Mouse (Mus musculus): ENCODE measurements around the gene Gpr88. TPM values are rescaled to one million over a fixed set of nuclear protein-coding genes. Genes with fewer than 3 reads are reported as not detected.

The Gpr88 gene
- 0.35 and 0.57 TPM in 2 replicates for polyA plus RNA-seq (2014; fragmentation: Nextera tagmentation; extraction: Ambion mirVana)

GRCm38 (mm10) chr3:116253077-116253531, at the start of gene Gpr88:
TSS of gene Gpr88 (minus strand) at chr3:116253503.
- H3K27me3 ChIP-seq (ENCODE audit: control insufficient read depth, insufficient read depth, low read length) = peaks cover 50% of the 10 kb centered on the region

GRCm38 (mm10) chr3:116302581-116302980, 49.3 kb upstream of the Gpr88 start:
- ATAC-seq (ENCODE audit: insufficient number of reproducible peaks, insufficient read depth, low FRiP score, low read depth) = no peak

More at GRCm38 (mm10) chr3:116253077-116253531, at the start of gene Gpr88:
- no peaks in the 10 kb centered on the region for H3K36me3 ChIP-seq (ENCODE audit: control insufficient read depth, insufficient read depth, low read length)
- H3K9me3 ChIP-seq (ENCODE audit: control insufficient read depth, low read length) = no peaks in the 10 kb centered on the region
- 2% methylated on average over 9 of the region's 9 CpGs for WGBS
- peak within 1 kb of the TSS; percentile 63; the same call in 1 of the 2 replicates for H3K9ac ChIP-seq (ENCODE audit: low read length)
- peak within 1 kb of the TSS; percentile 45 to 63 for H3K4me3 ChIP-seq (ENCODE audit: control insufficient read depth in 1 of 2, insufficient read depth in 1 of 2, low read depth in 1 of 2, low read length in 2 of 2)
- H3K27ac ChIP-seq (replicated peaks in 1 of 2; ENCODE audit: control insufficient read depth in 1 of 2, insufficient read depth in 1 of 2, low read depth in 2 of 2, low read length in 2 of 2) = no peak within 1 kb of the TSS
- H3K4me2 ChIP-seq (ENCODE audit: low read length) = peak within 1 kb of the TSS; percentile 100
- peaks cover 6 to 23% of the 10 kb centered on the region in 2 experiments; a peak in 3 of 4 replicates for H3K4me1 ChIP-seq (ENCODE audit: control insufficient read depth in 2 of 2, insufficient read depth in 2 of 2, low read length in 2 of 2)
- ATAC-seq (ENCODE audit: insufficient number of reproducible peaks, insufficient read depth, low FRiP score, low read depth) = peak; percentile 60

GRCm38 (mm10) chr3:116301754-116302153, 48.5 kb upstream of the Gpr88 start:
- no peak overlapping the region for H3K4me2 ChIP-seq (ENCODE audit: low read length)
- 0 out of 2 replicates have a peak, but pooled peaks cover 3% of the 10 kb centered on the region for H3K36me3 ChIP-seq (ENCODE audit: control insufficient read depth, insufficient read depth, low read length)
- H3K4me1 ChIP-seq (ENCODE audit: control insufficient read depth in 2 of 2, insufficient read depth in 2 of 2, low read length in 2 of 2) = 0 out of 4 replicates have a peak, but pooled peaks cover 0 to 2% of the 10 kb centered on the region in 2 experiments
- H3K27ac ChIP-seq (replicated peaks in 1 of 2; ENCODE audit: control insufficient read depth in 1 of 2, insufficient read depth in 1 of 2, low read depth in 2 of 2, low read length in 2 of 2) = no peak overlapping the region
- no peak overlapping the region for H3K4me3 ChIP-seq (ENCODE audit: control insufficient read depth in 1 of 2, insufficient read depth in 1 of 2, low read depth in 1 of 2, low read length in 2 of 2)
- no peaks in the 10 kb centered on the region for H3K9me3 ChIP-seq (ENCODE audit: control insufficient read depth, low read length)
- no peak for ATAC-seq (ENCODE audit: insufficient number of reproducible peaks, insufficient read depth, low FRiP score, low read depth)
- WGBS = 82% methylated on average over 6 of the region's 6 CpGs
- no peak overlapping the region for H3K9ac ChIP-seq (ENCODE audit: low read length)
- H3K27me3 ChIP-seq (ENCODE audit: control insufficient read depth, insufficient read depth, low read length) = no peaks in the 10 kb centered on the region

More at GRCm38 (mm10) chr3:116302581-116302980, 49.3 kb upstream of the Gpr88 start:
- H3K4me3 ChIP-seq (ENCODE audit: control insufficient read depth in 1 of 2, insufficient read depth in 1 of 2, low read depth in 1 of 2, low read length in 2 of 2) = no peak overlapping the region
- no peak overlapping the region for H3K9ac ChIP-seq (ENCODE audit: low read length)
- no peaks in the 10 kb centered on the region for H3K9me3 ChIP-seq (ENCODE audit: control insufficient read depth, low read length)
- 0 out of 2 replicates have a peak, but pooled peaks cover 3% of the 10 kb centered on the region for H3K36me3 ChIP-seq (ENCODE audit: control insufficient read depth, insufficient read depth, low read length)
- H3K4me1 ChIP-seq (ENCODE audit: control insufficient read depth in 2 of 2, insufficient read depth in 2 of 2, low read length in 2 of 2) = peaks cover under 1 to 7% of the 10 kb centered on the region in 2 experiments
- 95% methylated on average over 7 of the region's 7 CpGs for WGBS
- no peak overlapping the region for H3K4me2 ChIP-seq (ENCODE audit: low read length)
- H3K27ac ChIP-seq (replicated peaks in 1 of 2; ENCODE audit: control insufficient read depth in 1 of 2, insufficient read depth in 1 of 2, low read depth in 2 of 2, low read length in 2 of 2) = no peak overlapping the region
- H3K27me3 ChIP-seq (ENCODE audit: control insufficient read depth, insufficient read depth, low read length) = no peaks in the 10 kb centered on the region

GRCm38 (mm10) chr3:116298727-116299126, 45.4 kb upstream of the Gpr88 start:
- no peak overlapping the region for H3K4me3 ChIP-seq (ENCODE audit: control insufficient read depth in 1 of 2, insufficient read depth in 1 of 2, low read depth in 1 of 2, low read length in 2 of 2)
- no peak overlapping the region for H3K27ac ChIP-seq (replicated peaks in 1 of 2; ENCODE audit: control insufficient read depth in 1 of 2, insufficient read depth in 1 of 2, low read depth in 2 of 2, low read length in 2 of 2)
- 81% methylated on average over 10 of the region's 10 CpGs for WGBS
- H3K4me1 ChIP-seq (ENCODE audit: control insufficient read depth in 2 of 2, insufficient read depth in 2 of 2, low read length in 2 of 2) = no peaks in the 10 kb centered on the region
- H3K27me3 ChIP-seq (ENCODE audit: control insufficient read depth, insufficient read depth, low read length) = no peaks in the 10 kb centered on the region
- ATAC-seq (ENCODE audit: insufficient number of reproducible peaks, insufficient read depth, low FRiP score, low read depth) = no peak
- no peaks in the 10 kb centered on the region for H3K9me3 ChIP-seq (ENCODE audit: control insufficient read depth, low read length)
- H3K9ac ChIP-seq (ENCODE audit: low read length) = no peak overlapping the region
- H3K36me3 ChIP-seq (ENCODE audit: control insufficient read depth, insufficient read depth, low read length) = peaks cover 11% of the 10 kb centered on the region
- no peak overlapping the region for H3K4me2 ChIP-seq (ENCODE audit: low read length)

GRCm38 (mm10) chr3:116298003-116298402, 44.7 kb upstream of the Gpr88 start:
- 86% methylated on average over 8 of the region's 8 CpGs for WGBS

GRCm38 (mm10) chr3:116297170-116297569, 43.9 kb upstream of the Gpr88 start:
- no peak overlapping the region for H3K27ac ChIP-seq (replicated peaks in 1 of 2; ENCODE audit: control insufficient read depth in 1 of 2, insufficient read depth in 1 of 2, low read depth in 2 of 2, low read length in 2 of 2)
- peaks cover 17% of the 10 kb centered on the region for H3K36me3 ChIP-seq (ENCODE audit: control insufficient read depth, insufficient read depth, low read length)
- H3K4me1 ChIP-seq (ENCODE audit: control insufficient read depth in 2 of 2, insufficient read depth in 2 of 2, low read length in 2 of 2) = no peaks in the 10 kb centered on the region
- no peaks in the 10 kb centered on the region for H3K9me3 ChIP-seq (ENCODE audit: control insufficient read depth, low read length)
- 88% methylated on average over 7 of the region's 7 CpGs for WGBS
- no peak overlapping the region for H3K4me3 ChIP-seq (ENCODE audit: control insufficient read depth in 1 of 2, insufficient read depth in 1 of 2, low read depth in 1 of 2, low read length in 2 of 2)
- no peak overlapping the region for H3K9ac ChIP-seq (ENCODE audit: low read length)
- H3K27me3 ChIP-seq (ENCODE audit: control insufficient read depth, insufficient read depth, low read length) = no peaks in the 10 kb centered on the region
- no peak for ATAC-seq (ENCODE audit: insufficient number of reproducible peaks, insufficient read depth, low FRiP score, low read depth)
- no peak overlapping the region for H3K4me2 ChIP-seq (ENCODE audit: low read length)

More at GRCm38 (mm10) chr3:116298003-116298402, 44.7 kb upstream of the Gpr88 start:
- Histone ChIP-seq H3K4me3 (ENCODE audit: control insufficient read depth in 1 of 2, insufficient read depth in 1 of 2, low read depth in 1 of 2, low read length in 2 of 2) (no peak overlapping the region), H3K9ac (ENCODE audit: low read length) (no peak overlapping the region), H3K27ac (replicated peaks in 1 of 2; ENCODE audit: control insufficient read depth in 1 of 2, insufficient read depth in 1 of 2, low read depth in 2 of 2, low read length in 2 of 2) (no peak overlapping the region), H3K27me3 (ENCODE audit: control insufficient read depth, insufficient read depth, low read length) (no peaks in the 10 kb centered on the region), H3K36me3 (ENCODE audit: control insufficient read depth, insufficient read depth, low read length) (peaks cover 17% of the 10 kb centered on the region), H3K4me2 (ENCODE audit: low read length) (no peak overlapping the region), H3K9me3 (ENCODE audit: control insufficient read depth, low read length) (no peaks in the 10 kb centered on the region), H3K4me1 (ENCODE audit: control insufficient read depth in 2 of 2, insufficient read depth in 2 of 2, low read length in 2 of 2) (no peaks in the 10 kb centered on the region)
- no peak for ATAC-seq (ENCODE audit: insufficient number of reproducible peaks, insufficient read depth, low FRiP score, low read depth)

- no peak overlapping the region for H3K4me3 ChIP-seq (ENCODE audit: control insufficient read depth in 1 of 2, insufficient read depth in 1 of 2, low read depth in 1 of 2, low read length in 2 of 2)
- ATAC-seq (ENCODE audit: insufficient number of reproducible peaks, insufficient read depth, low FRiP score, low read depth) = no peak
- WGBS = 77% methylated on average over 9 of the region's 9 CpGs
- H3K9me3 ChIP-seq (ENCODE audit: control insufficient read depth, low read length) = no peaks in the 10 kb centered on the region
- no peak overlapping the region for H3K9ac ChIP-seq (ENCODE audit: low read length)
- H3K4me1 ChIP-seq (ENCODE audit: control insufficient read depth in 2 of 2, insufficient read depth in 2 of 2, low read length in 2 of 2) = peaks cover 3% of the 10 kb centered on the region in 2 experiments; a peak in 3 of 4 replicates
- no peak overlapping the region for H3K27ac ChIP-seq (replicated peaks in 1 of 2; ENCODE audit: control insufficient read depth in 1 of 2, insufficient read depth in 1 of 2, low read depth in 2 of 2, low read length in 2 of 2)
- H3K36me3 ChIP-seq (ENCODE audit: control insufficient read depth, insufficient read depth, low read length) = peaks cover 18% of the 10 kb centered on the region
- H3K27me3 ChIP-seq (ENCODE audit: control insufficient read depth, insufficient read depth, low read length) = no peaks in the 10 kb centered on the region
- no peak overlapping the region for H3K4me2 ChIP-seq (ENCODE audit: low read length)
Measured at GRCm38 (mm10) chr3:116290041-116290815, 36.9 kb upstream of the Gpr88 start.
